Mouse (Mus musculus) stomach, postnatal 0 days (tissue): Measurements from ENCODE around the gene Mcpt9.

Source experiments
- CTCF ChIP-seq: IDR thresholded peaks from 2 replicates; pipeline ENCODE4 v1.5.1; 2016; ENCODE audit warnings: antibody characterized with exemption, low read depth, mild to moderate bottlenecking, moderate library complexity
- EP300 ChIP-seq: optimal IDR thresholded peaks from 2 replicates; pipeline ENCODE3; 2016; ENCODE audit warnings: antibody characterized with exemption

GRCm38 (mm10) chr14:56034433-56034832 is 4.1 kb upstream of the Mcpt9 start:
- TF ChIP-seq CTCF (no peak), EP300 (no peak)
